Mouse (Mus musculus) lung, embryonic 14.5 days (tissue): Measurements from ENCODE around the gene Slc2a10. TPM values are rescaled to one million over a fixed set of nuclear protein-coding genes. Genes with fewer than 3 reads are reported as not detected.
"Not testable (repeated sequence)": the region's sequence is repeated elsewhere in the genome, so short reads cannot be mapped to it uniquely, and the experiment has no call there.

Source experiments
- ATAC-seq: fragments of 200-750 bp; cut with Nextera tagmentation; 2 replicates; pipeline ENCODE4 v1.8.0; 2017; ENCODE audit warnings: mild to moderate bottlenecking, moderate TSS enrichment, moderate library complexity; ENCODE audit not compliant: insufficient read depth
- DNase-seq: peaks from one replicate; pipeline ENCODE4 v3.0.0-alpha.2; 2015
- H3K27ac ChIP-seq: fragments of 300-500 bp; sonication (generic); 2 replicates; pipeline ENCODE4 v1.5.1; 2014; ENCODE audit warnings: low read depth, mild to moderate bottlenecking, moderate library complexity
- H3K27me3 ChIP-seq: fragments of 300-500 bp; sonication (generic); 2 replicates; pipeline ENCODE4 v1.6.1; 2014; ENCODE audit warnings: low read length, control low read depth; ENCODE audit not compliant: insufficient read depth
- H3K36me3 ChIP-seq: fragments of 300-500 bp; sonication (generic); 2 replicates; pipeline ENCODE4 v1.6.1; 2014; ENCODE audit warnings: control low read depth; ENCODE audit not compliant: insufficient read depth
- H3K4me1 ChIP-seq: fragments of 300-500 bp; sonication (generic); 2 replicates; pipeline ENCODE4 v1.6.1; 2014; ENCODE audit warnings: antibody characterized with exemption, control low read depth; ENCODE audit not compliant: insufficient read depth
- H3K4me2 ChIP-seq: fragments of 300-500 bp; sonication (generic); 2 replicates; pipeline ENCODE4 v1.6.1; 2014; ENCODE audit warnings: mild to moderate bottlenecking
- H3K4me3 ChIP-seq: fragments of 300-500 bp; sonication (generic); 2 replicates; pipeline ENCODE4 v1.5.1; 2014; ENCODE audit warnings: low read depth, low read length
- H3K9ac ChIP-seq: fragments of 300-500 bp; sonication (generic); 2 replicates; pipeline ENCODE4 v1.6.1; 2014
- H3K9me3 ChIP-seq: fragments of 300-500 bp; sonication (generic); 2 replicates; pipeline ENCODE4 v1.6.1; 2016; ENCODE audit warnings: low read depth, low read length, control low read depth
- CTCF ChIP-seq: IDR thresholded peaks from 2 replicates; pipeline ENCODE4 v1.5.1; 2016; ENCODE audit warnings: antibody characterized with exemption, low read depth
- WGBS: fragments of 180-500 bp; shearing (Covaris S2); extraction: QIAGEN DNeasy Blood & Tissue Kit; methylation state at CpG from one replicate; pipeline ENCODE4 v1.1.7; 2014; 5-methylcytosine and 5-hydroxymethylcytosine counted together
- polyA plus RNA-seq: library from polyadenylated mRNA; unstranded; fragments of >200 nt; fragmentation: Nextera tagmentation; extraction: Ambion mirVana; gene quantifications from 2 replicates; pipeline ENCODE4 v1.2.1, GENCODE M21; 2014

Slc2a10 gene
- polyA plus RNA-seq, 1 experiment from 2014 or later, result 14.6 TPM

GRCm38 (mm10) chr2:165498816-165499215 is 4.8 kb upstream of the Slc2a10 start:
- DNase-seq (peak; percentile 82), ATAC-seq (no peak)
- Histone ChIP-seq H3K36me3 (no peaks in the 10 kb centered on the region), H3K9ac (no peak overlapping the region), H3K4me1 (peaks cover 11% of the 10 kb centered on the region; the same call in 1 of the 2 replicates), H3K4me3 (no peak overlapping the region), H3K27me3 (no peaks in the 10 kb centered on the region), H3K4me2 (no peak overlapping the region), H3K9me3 (no peaks in the 10 kb centered on the region), H3K27ac (peak overlapping the region; percentile 56; the same call in 1 of the 2 replicates)
- no peak for TF ChIP-seq CTCF
- WGBS, result 21% methylated on average over 6 of the region's 6 CpGs

DNA sequence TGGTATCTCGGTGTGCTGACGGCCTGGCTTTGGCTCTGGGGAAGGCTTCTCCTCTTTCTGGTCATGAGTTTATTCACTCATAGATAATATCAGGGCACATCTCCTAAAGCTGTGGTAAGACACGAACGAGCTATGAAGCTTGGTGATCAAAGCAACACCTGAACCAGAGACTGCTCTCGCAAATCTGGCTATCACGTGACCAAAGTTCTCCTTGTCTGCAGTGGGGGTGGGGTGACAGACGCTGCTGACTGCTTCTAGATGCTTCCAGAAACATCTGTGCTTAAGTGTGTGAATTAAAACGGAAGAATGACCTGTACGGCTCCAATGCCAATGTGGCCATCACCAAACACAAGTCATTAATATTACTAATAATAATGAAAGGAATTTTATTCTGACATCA is 6.1 kb downstream of the Slc2a10 start:
- Histone ChIP-seq H3K9me3 (no peaks in the 10 kb centered on the region), H3K4me2 (no peak overlapping the region), H3K27me3 (no peaks in the 10 kb centered on the region), H3K4me1 (no peaks in the 10 kb centered on the region; the same call in none of the 2 replicates), H3K27ac (no peak overlapping the region), H3K9ac (no peak overlapping the region), H3K36me3 (0 out of 2 replicates have a peak, but pooled peaks cover 2% of the 10 kb centered on the region), H3K4me3 (no peak overlapping the region)
- WGBS, result 38% methylated on average over 9 of the region's 9 CpGs
- ATAC-seq (no peak), DNase-seq (no peak)
- no peak for TF ChIP-seq CTCF

DNA sequence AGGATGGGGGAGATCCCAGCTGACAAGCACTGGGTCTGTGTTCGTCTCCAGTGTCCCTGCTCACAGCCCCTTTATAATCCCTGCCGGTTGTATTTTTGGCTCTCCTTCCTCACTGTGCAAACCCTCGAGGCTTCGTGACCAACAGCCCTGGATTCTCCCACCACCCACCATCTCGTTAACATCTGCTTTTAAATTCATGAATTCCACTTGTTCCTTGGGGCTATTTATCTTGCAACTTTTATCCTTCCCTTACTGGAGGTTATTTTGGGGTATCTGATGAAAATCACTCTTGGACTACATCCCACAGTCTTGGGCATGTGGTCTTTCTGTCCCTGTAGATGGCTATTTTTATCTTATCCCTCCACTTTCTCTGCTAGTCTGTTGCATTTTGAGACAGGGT is 6.9 kb downstream of the Slc2a10 start:
- no peak overlapping the region for H3K9ac ChIP-seq
- H3K4me2 ChIP-seq, result no peak overlapping the region
- peaks cover 8% of the 10 kb centered on the region; the same call in 1 of the 2 replicates for H3K36me3 ChIP-seq
- H3K9me3 ChIP-seq, result no peaks in the 10 kb centered on the region
- no peak overlapping the region; the same call in 1 of the 2 replicates for H3K27ac ChIP-seq
- H3K27me3 ChIP-seq, result no peaks in the 10 kb centered on the region
- H3K4me3 ChIP-seq, result no peak overlapping the region
- WGBS, result 34% methylated on average over 5 of the region's 5 CpGs
- ATAC-seq (no peak), DNase-seq (no peak)
- H3K4me1 ChIP-seq, result no peaks in the 10 kb centered on the region; the same call in 1 of the 2 replicates
- TF ChIP-seq CTCF, result no peak

DNA sequence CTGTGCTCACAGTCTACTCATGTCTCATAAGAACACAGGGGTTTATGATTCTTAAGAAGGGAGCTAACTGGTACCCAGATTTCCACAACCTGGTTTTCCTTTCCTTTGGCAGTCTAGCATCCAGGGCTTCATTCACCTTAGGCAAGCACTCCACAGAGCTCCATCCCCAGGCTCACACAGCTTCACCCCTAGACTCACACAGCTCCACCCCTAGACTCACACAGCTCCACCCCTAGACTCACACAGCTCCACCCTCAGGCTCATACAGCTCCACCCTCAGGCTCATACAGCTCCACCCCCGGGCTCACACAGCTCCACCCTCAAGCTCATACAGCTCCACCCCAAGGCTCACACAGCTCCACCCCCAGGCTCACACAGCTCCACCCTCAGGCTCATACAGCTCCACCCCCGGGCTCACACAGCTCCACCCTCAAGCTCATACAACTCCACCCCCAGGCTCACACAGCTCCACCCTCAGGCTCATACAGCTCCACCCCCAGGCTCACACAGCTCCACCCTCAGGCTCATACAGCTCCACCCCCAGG is 7.4 kb downstream of the Slc2a10 start:
- H3K27me3 ChIP-seq, H3K4me2 ChIP-seq, H3K9ac ChIP-seq, H3K4me3 ChIP-seq, DNase-seq, H3K36me3 ChIP-seq, H3K27ac ChIP-seq, ATAC-seq, H3K9me3 ChIP-seq, H3K4me1 ChIP-seq: not testable (repeated sequence)
- 46% methylated on average over 2 of the region's 2 CpGs for WGBS

DNA sequence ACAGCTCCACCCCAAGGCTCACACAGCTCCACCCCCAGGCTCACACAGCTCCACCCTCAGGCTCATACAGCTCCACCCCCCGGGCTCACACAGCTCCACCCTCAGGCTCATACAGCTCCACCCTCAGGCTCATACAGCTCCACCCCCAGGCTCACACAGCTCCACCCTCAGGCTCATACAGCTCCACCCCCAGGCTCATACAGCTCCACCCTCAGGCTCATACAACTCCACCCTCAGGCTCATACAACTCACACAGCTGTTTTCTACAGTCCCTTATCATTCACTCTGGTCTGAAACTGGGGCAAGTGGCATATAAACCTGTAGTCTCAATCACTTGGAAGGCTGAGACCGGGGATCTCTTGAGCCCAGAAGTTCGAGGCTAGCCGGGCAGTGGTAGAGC is 7.9 kb downstream of the Slc2a10 start:
- H3K4me2 ChIP-seq, H3K27ac ChIP-seq, H3K9me3 ChIP-seq, H3K4me1 ChIP-seq, H3K4me3 ChIP-seq, ATAC-seq, DNase-seq, H3K27me3 ChIP-seq, H3K9ac ChIP-seq: not testable (repeated sequence)
- peaks cover 15% of the 10 kb centered on the region; the same call in 1 of the 2 replicates for H3K36me3 ChIP-seq
- WGBS, result 83% methylated on average over 4 of the region's 4 CpGs

- Histone ChIP-seq H3K36me3 (peaks cover 17% of the 10 kb centered on the region; the same call in 1 of the 2 replicates), H3K27ac (no peak overlapping the region), H3K4me1 (no peaks in the 10 kb centered on the region; the same call in 1 of the 2 replicates), H3K4me2 (no peak overlapping the region), H3K27me3 (no peaks in the 10 kb centered on the region), H3K4me3 (no peak overlapping the region), H3K9ac (no peak overlapping the region), H3K9me3 (no peaks in the 10 kb centered on the region)
- DNase-seq (no peak), ATAC-seq (no peak)
- TF ChIP-seq CTCF, result no peak
- 38% methylated on average over 7 of the region's 7 CpGs for WGBS
Observed at GRCm38 (mm10) chr2:165512426-165512825, 8.8 kb downstream of the Slc2a10 start.

- Histone ChIP-seq H3K36me3 (peaks cover 17% of the 10 kb centered on the region; the same call in 1 of the 2 replicates), H3K4me3 (no peak overlapping the region), H3K9me3 (no peaks in the 10 kb centered on the region), H3K27me3 (no peaks in the 10 kb centered on the region), H3K27ac (no peak overlapping the region), H3K4me1 (no peaks in the 10 kb centered on the region; the same call in 1 of the 2 replicates), H3K4me2 (no peak overlapping the region), H3K9ac (no peak overlapping the region)
- no peak for TF ChIP-seq CTCF
- DNase-seq, result peak; percentile 71
- peak; percentile 62; the same call in 1 of the 2 replicates for ATAC-seq
- 19% methylated on average over 11 of the region's 11 CpGs for WGBS
Observed at GRCm38 (mm10) chr2:165512870-165513600, 9.4 kb downstream of the Slc2a10 start.
